Mouse (Mus musculus) telencephalon, adult 2 months (tissue): ENCODE measurements at regions not wholly inside any gene's neighbourhood (a gene's known extent, or its start where the extent isn't known, plus 50 kb on each side); places are given as distances from the start of the nearest gene placed in this dataset.

ENCODE experiments used
- DNase-seq: peaks from one replicate; pipeline ENCODE4 v3.0.0-alpha.2; 2011; ENCODE audit warnings: low read depth, low spot score

- DNase-seq = no peak
Measured at GRCm38 (mm10) chr3:52555038-52555437, 286.9 kb downstream of the Foxo1 start.

- DNase-seq = no peak
Measured at GRCm38 (mm10) chr3:52554490-52554889, 286.4 kb downstream of the Foxo1 start.

GRCm38 (mm10) chr3:52548201-52548893 is 280.2 kb downstream of the Foxo1 start:
- no peak for DNase-seq

- DNase-seq = no peak
Measured at GRCm38 (mm10) chr3:52546035-52546434, 277.9 kb downstream of the Foxo1 start.

- DNase-seq = no peak
Measured at GRCm38 (mm10) chr3:52543006-52543405, 274.9 kb downstream of the Foxo1 start.

- no peak for DNase-seq
Measured at GRCm38 (mm10) chr3:52540862-52541380, 272.8 kb downstream of the Foxo1 start.

GRCm38 (mm10) chr3:52539813-52540378 is 271.8 kb downstream of the Foxo1 start:
- DNase-seq = no peak

GRCm38 (mm10) chr3:52538306-52538705 is 270.2 kb downstream of the Foxo1 start:
- no peak for DNase-seq

- DNase-seq = no peak
Measured at GRCm38 (mm10) chr3:52537362-52537911, 269.3 kb downstream of the Foxo1 start.

- no peak for DNase-seq
Measured at GRCm38 (mm10) chr3:52535411-52536021, 267.4 kb downstream of the Foxo1 start.

- no peak for DNase-seq
Measured at GRCm38 (mm10) chr3:52534118-52534517, 266.0 kb downstream of the Foxo1 start.

- no peak for DNase-seq
Measured at GRCm38 (mm10) chr3:52531686-52532351, 263.7 kb downstream of the Foxo1 start.

- no peak for DNase-seq
Measured at GRCm38 (mm10) chr3:52530406-52530970, 262.4 kb downstream of the Foxo1 start.

GRCm38 (mm10) chr3:52529136-52529535 is 261.0 kb downstream of the Foxo1 start:
- no peak for DNase-seq

- DNase-seq = no peak
Measured at GRCm38 (mm10) chr3:52528521-52528920, 260.4 kb downstream of the Foxo1 start.

- no peak for DNase-seq
Measured at GRCm38 (mm10) chr3:52527781-52528180, 259.6 kb downstream of the Foxo1 start.

- no peak for DNase-seq
Measured at GRCm38 (mm10) chr3:52527010-52527754, 259.0 kb downstream of the Foxo1 start.

- DNase-seq = no peak
Measured at GRCm38 (mm10) chr3:52522886-52523285, 254.8 kb downstream of the Foxo1 start.

GRCm38 (mm10) chr3:52520609-52520947 is 252.4 kb downstream of the Foxo1 start:
- no peak for DNase-seq

- DNase-seq = no peak
Measured at GRCm38 (mm10) chr3:52519910-52520608, 251.9 kb downstream of the Foxo1 start.
